Mouse (Mus musculus): Measurements from ENCODE around the gene Zfp763. TPM values are rescaled to one million over a fixed set of nuclear protein-coding genes. Genes with fewer than 3 reads are reported as not detected.

Gene Zfp763
- polyA plus RNA-seq, 1 experiment, result 1.2 TPM

GRCm38 (mm10) chr17:33008337-33008736 lies 24.9 kb downstream of the Zfp763 start:
- peak; percentile 25 for DNase-seq
- no peak overlapping the region for H3K4me3 ChIP-seq (ENCODE audit: control insufficient read depth, insufficient read depth, low read length)
- no peaks in the 10 kb centered on the region for H3K27me3 ChIP-seq (ENCODE audit: control insufficient read depth, insufficient read depth, low read length)
- no peak overlapping the region for H3K27ac ChIP-seq (ENCODE audit: control insufficient read depth, insufficient read depth, low read length)
- H3K4me1 ChIP-seq (replicated peaks; ENCODE audit: control insufficient read depth, insufficient read depth, low read length), result no peaks in the 10 kb centered on the region
- TF ChIP-seq POLR2A (IDR thresholded peaks at IDR 0.05; ENCODE audit: control insufficient read depth, extremely low read depth, insufficient read depth, low read length, poor library complexity) (no peak), CTCF (IDR thresholded peaks at IDR 0.05; ENCODE audit: borderline replicate concordance, control insufficient read depth, extremely low read depth, insufficient read depth, low read length, poor library complexity) (no peak)
- peaks cover 12% of the 10 kb centered on the region for H3K36me3 ChIP-seq (ENCODE audit: control insufficient read depth, insufficient read depth, low read length)
- 42% methylated on average over 9 of the region's 9 CpGs for WGBS

- TF ChIP-seq POLR2A (IDR thresholded peaks at IDR 0.05; ENCODE audit: control insufficient read depth, extremely low read depth, insufficient read depth, low read length, poor library complexity) (no peak), CTCF (IDR thresholded peaks at IDR 0.05; ENCODE audit: borderline replicate concordance, control insufficient read depth, extremely low read depth, insufficient read depth, low read length, poor library complexity) (no peak)
- Histone ChIP-seq H3K27me3 (ENCODE audit: control insufficient read depth, insufficient read depth, low read length) (no peaks in the 10 kb centered on the region), H3K4me1 (replicated peaks; ENCODE audit: control insufficient read depth, insufficient read depth, low read length) (peaks cover 7% of the 10 kb centered on the region), H3K27ac (ENCODE audit: control insufficient read depth, insufficient read depth, low read length) (no peak overlapping the region), H3K4me3 (ENCODE audit: control insufficient read depth, insufficient read depth, low read length) (no peak overlapping the region), H3K36me3 (ENCODE audit: control insufficient read depth, insufficient read depth, low read length) (peaks cover 22% of the 10 kb centered on the region)
- 95% methylated on average over 2 of the region's 2 CpGs for WGBS
- no peak for DNase-seq
Measured at GRCm38 (mm10) chr17:32998492-32998891, 34.7 kb downstream of the Zfp763 start.

GRCm38 (mm10) chr17:32992699-32993474 lies 40.3 kb downstream of the Zfp763 start, which contains the start of gene Zfp952:
TSS of gene Zfp952 (plus strand) at chr17:32993129.
- Histone ChIP-seq H3K36me3 (ENCODE audit: control insufficient read depth, insufficient read depth, low read length) (no peaks in the 10 kb centered on the region), H3K27me3 (ENCODE audit: control insufficient read depth, insufficient read depth, low read length) (no peaks in the 10 kb centered on the region), H3K4me1 (replicated peaks; ENCODE audit: control insufficient read depth, insufficient read depth, low read length) (peaks cover 7% of the 10 kb centered on the region), H3K4me3 (ENCODE audit: control insufficient read depth, insufficient read depth, low read length) (peak within 1 kb of the TSS; percentile 98), H3K27ac (ENCODE audit: control insufficient read depth, insufficient read depth, low read length) (peak within 1 kb of the TSS; percentile 74)
- WGBS, result 1% methylated on average over 21 of the region's 21 CpGs
- 0 out of 2 replicates have a peak, but pooled peaks have one; percentile 17 for TF ChIP-seq CTCF (IDR thresholded peaks at IDR 0.05; ENCODE audit: borderline replicate concordance, control insufficient read depth, extremely low read depth, insufficient read depth, low read length, poor library complexity)
- no peak for TF ChIP-seq POLR2A (IDR thresholded peaks at IDR 0.05; ENCODE audit: control insufficient read depth, extremely low read depth, insufficient read depth, low read length, poor library complexity)
- peak; percentile 82 for DNase-seq

- Histone ChIP-seq H3K4me3 (ENCODE audit: control insufficient read depth, insufficient read depth, low read length) (no peak overlapping the region), H3K27ac (ENCODE audit: control insufficient read depth, insufficient read depth, low read length) (no peak overlapping the region), H3K36me3 (ENCODE audit: control insufficient read depth, insufficient read depth, low read length) (no peaks in the 10 kb centered on the region), H3K27me3 (ENCODE audit: control insufficient read depth, insufficient read depth, low read length) (no peaks in the 10 kb centered on the region), H3K4me1 (replicated peaks; ENCODE audit: control insufficient read depth, insufficient read depth, low read length) (peaks cover 7% of the 10 kb centered on the region)
- TF ChIP-seq POLR2A (IDR thresholded peaks at IDR 0.05; ENCODE audit: control insufficient read depth, extremely low read depth, insufficient read depth, low read length, poor library complexity) (no peak), CTCF (IDR thresholded peaks at IDR 0.05; ENCODE audit: borderline replicate concordance, control insufficient read depth, extremely low read depth, insufficient read depth, low read length, poor library complexity) (no peak)
- WGBS, result 74% methylated on average over 12 of the region's 12 CpGs
- DNase-seq, result peak; percentile 33
Measured at GRCm38 (mm10) chr17:32991965-32992698, 41.1 kb downstream of the Zfp763 start.

- no peaks in the 10 kb centered on the region for H3K27me3 ChIP-seq (ENCODE audit: control insufficient read depth, insufficient read depth, low read length)
- WGBS, result 87% methylated on average over 4 of the region's 4 CpGs
- TF ChIP-seq CTCF (IDR thresholded peaks at IDR 0.05; ENCODE audit: borderline replicate concordance, control insufficient read depth, extremely low read depth, insufficient read depth, low read length, poor library complexity), result no peak
- no peak for TF ChIP-seq POLR2A (IDR thresholded peaks at IDR 0.05; ENCODE audit: control insufficient read depth, extremely low read depth, insufficient read depth, low read length, poor library complexity)
- H3K4me3 ChIP-seq (ENCODE audit: control insufficient read depth, insufficient read depth, low read length), result no peak overlapping the region
- no peaks in the 10 kb centered on the region for H3K4me1 ChIP-seq (replicated peaks; ENCODE audit: control insufficient read depth, insufficient read depth, low read length)
- H3K27ac ChIP-seq (ENCODE audit: control insufficient read depth, insufficient read depth, low read length), result no peak overlapping the region
- no peak for DNase-seq
- H3K36me3 ChIP-seq (ENCODE audit: control insufficient read depth, insufficient read depth, low read length), result no peaks in the 10 kb centered on the region
Measured at GRCm38 (mm10) chr17:32986301-32986700, 46.9 kb downstream of the Zfp763 start.

- Histone ChIP-seq H3K4me3 (ENCODE audit: control insufficient read depth, insufficient read depth, low read length) (no peak overlapping the region), H3K4me1 (replicated peaks; ENCODE audit: control insufficient read depth, insufficient read depth, low read length) (no peaks in the 10 kb centered on the region), H3K36me3 (ENCODE audit: control insufficient read depth, insufficient read depth, low read length) (peaks cover 32% of the 10 kb centered on the region), H3K27ac (ENCODE audit: control insufficient read depth, insufficient read depth, low read length) (no peak overlapping the region), H3K27me3 (ENCODE audit: control insufficient read depth, insufficient read depth, low read length) (no peaks in the 10 kb centered on the region)
- 94% methylated on average over 4 of the region's 4 CpGs for WGBS
- no peak for DNase-seq
- TF ChIP-seq CTCF (IDR thresholded peaks at IDR 0.05; ENCODE audit: borderline replicate concordance, control insufficient read depth, extremely low read depth, insufficient read depth, low read length, poor library complexity) (no peak), POLR2A (IDR thresholded peaks at IDR 0.05; ENCODE audit: control insufficient read depth, extremely low read depth, insufficient read depth, low read length, poor library complexity) (no peak)
Measured at GRCm38 (mm10) chr17:32981361-32981760, 51.8 kb downstream of the Zfp763 start.

Other genes starting within 250 kb of the Zfp763 start
- gene Zfp871, start 245.1 kb downstream of the Zfp763 start, polyA plus RNA-seq (2012; rRNA removed), result 25.7 and 29.7 TPM in 2 replicates
- gene Zfp811, start 223.5 kb downstream of the Zfp763 start, polyA plus RNA-seq (2012; rRNA removed), result 0.05 and 0.13 TPM in 2 replicates
- 9.8 and 12.5 TPM in 2 replicates for gene Zfp799, start 203.1 kb downstream of the Zfp763 start, polyA plus RNA-seq (2012; rRNA removed)
- gene Zfp870, start 141.8 kb downstream of the Zfp763 start, polyA plus RNA-seq (2012; rRNA removed), result 0.34 and 0.37 TPM in 2 replicates
- gene Cyp4f14, start 116.1 kb downstream of the Zfp763 start, polyA plus RNA-seq (2012; rRNA removed), result 0.23 and 1.6 TPM in 2 replicates
- gene Cyp4f13, start 86.0 kb downstream of the Zfp763 start, polyA plus RNA-seq (2012; rRNA removed), result 38.7 and 39.0 TPM in 2 replicates
- gene Zfp472, start 67.6 kb downstream of the Zfp763 start, polyA plus RNA-seq (2012; rRNA removed), result 2.0 TPM in 2 replicates
- 4.9 and 6.4 TPM in 2 replicates for gene Zfp952, start 40.3 kb downstream of the Zfp763 start, polyA plus RNA-seq (2012; rRNA removed)
- gene 4921501E09Rik, start 34.7 kb upstream of the Zfp763 start, polyA plus RNA-seq (2012; rRNA removed), result not detected in 2 replicates
- 2.1 and 2.4 TPM in 2 replicates for gene Zfp563, start 55.9 kb upstream of the Zfp763 start, polyA plus RNA-seq (2012; rRNA removed)
- gene Morc2b, start 106.3 kb upstream of the Zfp763 start, polyA plus RNA-seq (2012; rRNA removed), result not detected in 2 replicates
- not detected in 2 replicates for gene Olfr55, start 135.0 kb upstream of the Zfp763 start, polyA plus RNA-seq (2012; rRNA removed)
- gene Olfr239, start 157.9 kb upstream of the Zfp763 start, polyA plus RNA-seq (2012; rRNA removed), result not detected in 2 replicates
- gene Olfr1564, start 188.3 kb upstream of the Zfp763 start, polyA plus RNA-seq (2012; rRNA removed), result not detected in 2 replicates
- 2.6 and 2.8 TPM in 2 replicates for gene Zfp955a, start 221.7 kb upstream of the Zfp763 start, polyA plus RNA-seq (2012; rRNA removed)
- gene Olfr63, start 231.3 kb upstream of the Zfp763 start, polyA plus RNA-seq (2012; rRNA removed), result not detected in 2 replicates